Mouse (Mus musculus): ENCODE data around the gene 2310057M21Rik. TPM values are rescaled to one million over a fixed set of nuclear protein-coding genes. Genes with fewer than 3 reads are reported as not detected.
"Not testable (repeated sequence)": the region's sequence is repeated elsewhere in the genome, so short reads cannot be mapped to it uniquely, and the experiment has no call there.

2310057M21Rik gene
- 21.9 and 25.6 TPM in 2 replicates for polyA plus RNA-seq (2014; fragmentation: Nextera tagmentation; extraction: Ambion mirVana)

GRCm38 (mm10) chr7:131362615-131363300 lies at the start of gene 2310057M21Rik:
Gene 2310057M21Rik (minus strand): TSS chr7:131362759.
- Histone ChIP-seq H3K27me3 (replicated peaks; ENCODE audit: control insufficient read depth, insufficient read depth, low read length) (no peaks in the 10 kb centered on the region), H3K36me3 (ENCODE audit: control insufficient read depth, insufficient read depth, low read length) (peaks cover 15% of the 10 kb centered on the region), H3K9ac (ENCODE audit: low read depth, low read length) (peak within 1 kb of the TSS; percentile 92), H3K4me1 (ENCODE audit: control insufficient read depth, insufficient read depth, low read length) (peaks cover 12% of the 10 kb centered on the region), H3K9me3 (ENCODE audit: control insufficient read depth, low read length) (no peaks in the 10 kb centered on the region), H3K4me2 (ENCODE audit: low read depth, low read length) (peak within 1 kb of the TSS; percentile 81), H3K27ac (replicated peaks; ENCODE audit: low read depth, low read length) (peak within 1 kb of the TSS; percentile 88), H3K4me3 (ENCODE audit: low read depth, low read length) (peak within 1 kb of the TSS; percentile 87)
- DNase-seq (ENCODE audit: low spot score) (peak; percentile 99), ATAC-seq (ENCODE audit: low read depth) (peak; percentile 98)
- WGBS = under 1% methylated on average over 49 of the region's 55 CpGs

- 76% methylated on average over 2 of the region's 2 CpGs for WGBS
- H3K9ac ChIP-seq (ENCODE audit: low read depth, low read length) = no peak overlapping the region
Observed at GRCm38 (mm10) chr7:131411941-131412270, 49.3 kb upstream of the 2310057M21Rik start.

GRCm38 (mm10) chr7:131411221-131411940 lies 48.8 kb upstream of the 2310057M21Rik start:
- Histone ChIP-seq H3K27me3 (replicated peaks; ENCODE audit: control insufficient read depth, insufficient read depth, low read length) (no peaks in the 10 kb centered on the region), H3K4me2 (ENCODE audit: low read depth, low read length) (peak overlapping the region; percentile 80), H3K4me3 (ENCODE audit: low read depth, low read length) (peak overlapping the region; percentile 93), H3K9me3 (ENCODE audit: control insufficient read depth, low read length) (no peaks in the 10 kb centered on the region), H3K36me3 (ENCODE audit: control insufficient read depth, insufficient read depth, low read length) (no peaks in the 10 kb centered on the region), H3K4me1 (ENCODE audit: control insufficient read depth, insufficient read depth, low read length) (peaks cover 15% of the 10 kb centered on the region), H3K27ac (replicated peaks; ENCODE audit: low read depth, low read length) (no peak overlapping the region), H3K9ac (ENCODE audit: low read depth, low read length) (peak overlapping the region; percentile 94)
- peak; percentile 14 for DNase-seq (ENCODE audit: low spot score)
- no peak for ATAC-seq (ENCODE audit: low read depth)
- WGBS = 40% methylated on average over 10 of the region's 10 CpGs

More at GRCm38 (mm10) chr7:131411941-131412270, 49.3 kb upstream of the 2310057M21Rik start:
- Histone ChIP-seq H3K36me3 (ENCODE audit: control insufficient read depth, insufficient read depth, low read length) (no peaks in the 10 kb centered on the region), H3K4me3 (ENCODE audit: low read depth, low read length) (peak overlapping the region; percentile 93; the same call in 1 of the 2 replicates), H3K27ac (replicated peaks; ENCODE audit: low read depth, low read length) (no peak overlapping the region), H3K27me3 (replicated peaks; ENCODE audit: control insufficient read depth, insufficient read depth, low read length) (no peaks in the 10 kb centered on the region), H3K4me1 (ENCODE audit: control insufficient read depth, insufficient read depth, low read length) (peaks cover 15% of the 10 kb centered on the region), H3K4me2 (ENCODE audit: low read depth, low read length) (peak overlapping the region; percentile 80), H3K9me3 (ENCODE audit: control insufficient read depth, low read length) (no peaks in the 10 kb centered on the region)
- DNase-seq (ENCODE audit: low spot score) (no peak), ATAC-seq (ENCODE audit: low read depth) (no peak)

DNA sequence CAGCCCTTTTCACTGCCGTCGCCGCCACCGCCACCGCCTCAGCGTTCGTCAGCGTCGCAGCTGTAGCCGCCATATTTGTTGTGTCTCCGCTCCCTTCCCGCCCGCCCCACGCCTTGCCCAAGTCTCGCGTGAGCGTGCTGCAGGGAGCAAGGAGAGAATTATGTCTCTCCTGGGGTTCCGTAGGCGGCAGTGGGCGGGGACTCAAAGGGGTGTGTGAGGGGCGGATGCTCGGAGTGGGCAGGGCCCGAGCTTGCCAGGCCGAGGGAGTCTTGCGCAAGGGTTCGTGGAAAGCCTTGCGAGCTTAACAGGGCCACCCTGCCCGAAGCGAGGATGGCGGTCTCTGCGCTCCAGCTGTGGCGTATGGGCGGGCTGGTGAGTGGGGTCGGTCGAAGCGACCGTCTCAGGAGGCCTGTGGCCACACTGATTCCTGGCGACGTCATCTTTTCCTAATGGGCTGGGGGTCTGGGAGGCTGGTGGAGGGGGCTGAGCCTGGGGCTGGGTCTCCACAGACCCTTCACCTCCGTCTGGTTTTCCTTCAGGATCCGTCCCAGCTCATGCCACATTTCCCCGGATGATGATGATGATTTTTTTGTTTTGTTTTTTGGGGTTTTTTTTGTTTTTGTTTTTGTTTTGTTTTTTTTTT lies 48.0 kb upstream of the 2310057M21Rik start, which contains the start of the genes Ikzf5 and Acadsb:
Gene Ikzf5 (minus strand): TSS at position 106 of the 643 bp plus-strand sequence.
Gene Acadsb (plus strand): TSS at position 186 of the 643 bp plus-strand sequence.
- Histone ChIP-seq H3K9me3 (ENCODE audit: control insufficient read depth, low read length) (no peaks in the 10 kb centered on the region), H3K36me3 (ENCODE audit: control insufficient read depth, insufficient read depth, low read length) (no peaks in the 10 kb centered on the region), H3K27me3 (replicated peaks; ENCODE audit: control insufficient read depth, insufficient read depth, low read length) (no peaks in the 10 kb centered on the region), H3K4me2 (ENCODE audit: low read depth, low read length) (peak within 1 kb of the TSS; percentile 80), H3K4me3 (ENCODE audit: low read depth, low read length) (peak within 1 kb of the TSS; percentile 93), H3K27ac (replicated peaks; ENCODE audit: low read depth, low read length) (peak within 1 kb of the TSS; percentile 83), H3K9ac (ENCODE audit: low read depth, low read length) (peak within 1 kb of the TSS; percentile 94), H3K4me1 (ENCODE audit: control insufficient read depth, insufficient read depth, low read length) (peaks cover 15% of the 10 kb centered on the region)
- 5% methylated on average over 26 of the region's 42 CpGs for WGBS
- DNase-seq (ENCODE audit: low spot score) (peak; percentile 98), ATAC-seq (ENCODE audit: low read depth) (peak; percentile 99)

DNA sequence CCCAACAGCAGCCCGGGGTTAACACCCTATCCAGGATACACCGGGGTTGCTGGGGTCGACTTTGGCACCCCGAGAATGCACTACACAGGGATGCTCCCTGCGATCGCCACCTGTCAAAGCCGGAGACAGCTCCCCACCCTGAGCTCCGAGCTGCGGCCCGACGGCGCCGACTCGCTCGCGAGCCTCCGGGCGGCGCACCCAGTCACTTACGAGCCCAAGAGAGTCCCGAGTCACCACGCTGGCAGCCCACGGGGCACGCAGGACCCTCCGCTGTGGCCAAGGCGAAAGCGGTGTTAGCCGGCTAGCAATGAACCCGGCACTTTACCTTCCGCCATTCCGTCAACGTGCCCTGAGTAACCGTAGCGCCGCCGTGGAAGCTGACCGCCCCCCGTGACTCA lies 47.4 kb upstream of the 2310057M21Rik start:
- H3K27me3 ChIP-seq (replicated peaks; ENCODE audit: control insufficient read depth, insufficient read depth, low read length) = no peaks in the 10 kb centered on the region
- 1% methylated on average over 15 of the region's 38 CpGs for WGBS
- H3K4me3 ChIP-seq (ENCODE audit: low read depth, low read length) = peak overlapping the region; percentile 93
- DNase-seq (ENCODE audit: low spot score) (no peak), ATAC-seq (ENCODE audit: low read depth) (peak; percentile 53)
- peak overlapping the region; percentile 94 for H3K9ac ChIP-seq (ENCODE audit: low read depth, low read length)
- H3K4me1 ChIP-seq (ENCODE audit: control insufficient read depth, insufficient read depth, low read length) = peaks cover 15% of the 10 kb centered on the region
- H3K36me3 ChIP-seq (ENCODE audit: control insufficient read depth, insufficient read depth, low read length) = no peaks in the 10 kb centered on the region
- peak overlapping the region; percentile 65 for H3K27ac ChIP-seq (replicated peaks; ENCODE audit: low read depth, low read length)
- H3K4me2 ChIP-seq (ENCODE audit: low read depth, low read length) = peak overlapping the region; percentile 80
- no peaks in the 10 kb centered on the region for H3K9me3 ChIP-seq (ENCODE audit: control insufficient read depth, low read length)

GRCm38 (mm10) chr7:131409321-131409987 lies 46.9 kb upstream of the 2310057M21Rik start:
- H3K27me3 ChIP-seq (replicated peaks; ENCODE audit: control insufficient read depth, insufficient read depth, low read length) = no peaks in the 10 kb centered on the region
- peak overlapping the region; percentile 65; the same call in 1 of the 2 replicates for H3K27ac ChIP-seq (replicated peaks; ENCODE audit: low read depth, low read length)
- H3K36me3 ChIP-seq (ENCODE audit: control insufficient read depth, insufficient read depth, low read length) = no peaks in the 10 kb centered on the region
- H3K9ac ChIP-seq (ENCODE audit: low read depth, low read length) = peak overlapping the region; percentile 94
- DNase-seq (ENCODE audit: low spot score) (peak; percentile 26), ATAC-seq (ENCODE audit: low read depth) (no peak)
- H3K4me2 ChIP-seq (ENCODE audit: low read depth, low read length) = peak overlapping the region; percentile 80
- H3K9me3 ChIP-seq (ENCODE audit: control insufficient read depth, low read length) = no peaks in the 10 kb centered on the region
- whole genome bisulfite sequencing = 5% methylated on average over 16 of the region's 16 CpGs
- peaks cover 15% of the 10 kb centered on the region for H3K4me1 ChIP-seq (ENCODE audit: control insufficient read depth, insufficient read depth, low read length)
- peak overlapping the region; percentile 93 for H3K4me3 ChIP-seq (ENCODE audit: low read depth, low read length)

- not testable (repeated sequence) for ATAC-seq (ENCODE audit: low read depth); H3K27ac ChIP-seq (replicated peaks; ENCODE audit: low read depth, low read length); H3K4me2 ChIP-seq (ENCODE audit: low read depth, low read length); DNase-seq (ENCODE audit: low spot score); H3K27me3 ChIP-seq (replicated peaks; ENCODE audit: control insufficient read depth, insufficient read depth, low read length); H3K4me1 ChIP-seq (ENCODE audit: control insufficient read depth, insufficient read depth, low read length); H3K4me3 ChIP-seq (ENCODE audit: low read depth, low read length); H3K9ac ChIP-seq (ENCODE audit: low read depth, low read length); H3K9me3 ChIP-seq (ENCODE audit: control insufficient read depth, low read length)
- 96% methylated on average over 6 of the region's 7 CpGs for WGBS
- peaks cover 51% of the 10 kb centered on the region for H3K36me3 ChIP-seq (ENCODE audit: control insufficient read depth, insufficient read depth, low read length)
Observed at GRCm38 (mm10) chr7:131391761-131392160, 29.2 kb upstream of the 2310057M21Rik start.

Measured in embryonic facial prominence, embryonic 14.5 days (tissue).